Mouse (Mus musculus) liver, postnatal 0 days (tissue): ENCODE results near the gene Emc4.

ENCODE experiments used
- CTCF ChIP-seq: sonication (generic); IDR thresholded peaks from 2 replicates; pipeline ENCODE4 v1.5.1; 2016; ENCODE audit warnings: antibody characterized with exemption, low read depth
- EP300 ChIP-seq: IDR thresholded peaks from 2 replicates; pipeline ENCODE4 v1.6.1; 2016; ENCODE audit warnings: antibody characterized with exemption, low read depth, mild to moderate bottlenecking

GRCm38 (mm10) chr2:112341117-112341516, 26.7 kb downstream of the Emc4 start:
- TF ChIP-seq CTCF (no peak), EP300 (no peak)
